ENCODE assay signal across 17 mouse cellular contexts in genomic region chr4:141624134-141624533, GRCm38 (mm10). TPM values are rescaled to one million over a fixed set of nuclear protein-coding genes. Genes with fewer than 3 reads are reported as not detected.
DNase-seq lines count a peak whose midpoint lies in the region; ATAC-seq and TF ChIP-seq lines count a peak whose summit lies in the region.
"Had no signal": no experiment of that assay in that cellular context is flagged by ENCODE, and none has a peak within 500 bp of the region (broad histone marks: within the 10 kb centered on the region; RNA-seq: fewer than 3 reads in every experiment).

No protein-coding gene starts in this region.

- DNase-seq in heart, adult 11 months = peak; percentile 94
- no peak for DNase-seq in heart, adult 9 months (ENCODE audit: low spot score in 2 of 2)
- peak; percentile 29 for DNase-seq in kidney, adult 18-20 months
- no peak for DNase-seq in kidney, adult 11 months
- DNase-seq in lung, postnatal 0 days (ENCODE audit: low spot score) = no peak
- DNase-seq in lung, adult 2 months = no peak
- DNase-seq in ovary, postnatal 10 days (ENCODE audit: low spot score) = no peak
- no peak for DNase-seq in left cerebral cortex, postnatal 14 days (ENCODE audit: low spot score in 2 of 2)
- DNase-seq: cerebellum, adult 11 months; thymus, postnatal 25 days had no signal

- no peak for TF ChIP-seq CTCF in lung, postnatal 0 days (IDR thresholded peaks at IDR 0.05)
- TF ChIP-seq CTCF in lung, adult 2 months (IDR thresholded peaks at IDR 0.05; ENCODE audit: insufficient read depth, low read length) = no peak

- peak overlapping the region; percentile 38; the same call in 1 of the 2 replicates for H3K27ac ChIP-seq in lung, postnatal 0 days (ENCODE audit: low read length)
- H3K27ac ChIP-seq: stomach, embryonic 15.5 days had no signal

- no peak overlapping the region for H3K4me2 ChIP-seq in lung, postnatal 0 days (replicated peaks; ENCODE audit: low read depth, low read length)
- H3K4me2 ChIP-seq: liver, embryonic 15.5 days; stomach, embryonic 15.5 days had no signal

- H3K27me3 ChIP-seq in lung, postnatal 0 days (replicated peaks; ENCODE audit: insufficient read depth, low read length) = no peaks in the 10 kb centered on the region
- H3K27me3 ChIP-seq: liver, embryonic 15.5 days; stomach, embryonic 15.5 days had no signal

- no peak overlapping the region for H3K9ac ChIP-seq in lung, postnatal 0 days (replicated peaks; ENCODE audit: low read depth)
- H3K9ac ChIP-seq: liver, embryonic 15.5 days; stomach, embryonic 15.5 days had no signal

- intact Hi-C loops in left cerebral cortex, postnatal 14 days (cut with DNase I) = loop anchor here (10.0 kb wide), 1 partner anchor 221 kb away; the partner anchor contains the start of gene Ctrc

- TF ChIP-seq POLR2A in lung, adult 2 months (IDR thresholded peaks at IDR 0.05; ENCODE audit: borderline replicate concordance, extremely low read depth, low read depth, low read length) = no peak

- ATAC-seq in lung, postnatal 0 days = peak; percentile 8; the same call in 1 of the 2 replicates

- H3K4me3 ChIP-seq in lung, postnatal 0 days (ENCODE audit: low read depth, low read length) = no peak overlapping the region
- H3K4me3 ChIP-seq in lung, adult 2 months (replicated peaks; ENCODE audit: extremely low read depth, low read depth, low read length) = no peak overlapping the region
- H3K4me3 ChIP-seq: liver, embryonic 15.5 days; midbrain, embryonic 10.5 days; stomach, embryonic 15.5 days had no signal

- WGBS in lung, postnatal 0 days = 87% methylated on average over 8 of the region's 8 CpGs
- WGBS in lung, adult 2 months = 78% methylated on average over 8 of the region's 8 CpGs

- TF ChIP-seq EP300 in lung, postnatal 0 days (IDR thresholded peaks at IDR 0.05) = no peak

- H3K9me3 ChIP-seq in lung, postnatal 0 days (ENCODE audit: low read length) = no peaks in the 10 kb centered on the region
- H3K9me3 ChIP-seq: liver, embryonic 15.5 days; midbrain, embryonic 10.5 days; stomach, embryonic 15.5 days had no signal

- peaks cover 13% of the 10 kb centered on the region; the same call in 1 of the 2 replicates for H3K36me3 ChIP-seq in lung, postnatal 0 days (ENCODE audit: insufficient read depth, low read length)

- H3K4me1 ChIP-seq in lung, postnatal 0 days (ENCODE audit: insufficient read depth, low read depth, low read length) = no peaks in the 10 kb centered on the region
- H3K4me1 ChIP-seq in lung, adult 2 months (ENCODE audit: control insufficient read depth, insufficient read depth, low read length) = peaks cover 4% of the 10 kb centered on the region; the same call in 1 of the 2 replicates

RNA-seq across cellular contexts. Expression of gene Slc25a34, which starts 0.5 kb away (rescaled TPM):
- 1.1 and 1.2 TPM in 2 replicates for polyA plus RNA-seq in lung, postnatal 0 days (2015; fragmentation: Nextera tagmentation; extraction: Ambion mirVana)
- 2.3 and 3.9 TPM in 2 replicates for polyA plus RNA-seq in lung, adult 2 months (2012; rRNA removed)
- 1 to 10 TPM; 2.7 to 2.9 TPM for total RNA-seq in left cerebral cortex, postnatal 14 days (2021)
- total RNA-seq: hematopoietic stem cell, adult 5-6 weeks; monocyte, adult 5-6 weeks had no signal
- polyA plus RNA-seq: embryonic facial prominence, embryonic 11.5 days; neural tube, embryonic 14.5 days had no signal

RNA-seq across cellular contexts. Expression of gene Tmem82, which starts 5.7 kb away (rescaled TPM):
- 3.5 and 3.6 TPM in 2 replicates for polyA plus RNA-seq in lung, postnatal 0 days (2015; fragmentation: Nextera tagmentation; extraction: Ambion mirVana)
- 5.1 and 5.3 TPM in 2 replicates for polyA plus RNA-seq in lung, adult 2 months (2012; rRNA removed)
- total RNA-seq in left cerebral cortex, postnatal 14 days (2021) = under 1 TPM; 0.76 to 0.97 TPM
- total RNA-seq: monocyte, adult 5-6 weeks had no signal

RNA-seq across cellular contexts. Expression of gene Fblim1, which starts 18.2 kb away (rescaled TPM):
- 52.3 and 57.5 TPM in 2 replicates for polyA plus RNA-seq in lung, postnatal 0 days (2015; fragmentation: Nextera tagmentation; extraction: Ambion mirVana)
- 36.2 and 45.7 TPM in 2 replicates for polyA plus RNA-seq in lung, adult 2 months (2012; rRNA removed)
- 1 to 10 TPM; 1.2 to 1.3 TPM for total RNA-seq in left cerebral cortex, postnatal 14 days (2021)
- total RNA-seq: monocyte, adult 5-6 weeks had no signal

RNA-seq across cellular contexts. Expression of gene Plekhm2, which starts 40.6 kb away (rescaled TPM):
- 5.2 and 5.3 TPM in 2 replicates for polyA plus RNA-seq in lung, postnatal 0 days (2015; fragmentation: Nextera tagmentation; extraction: Ambion mirVana)
- 45.7 and 52.3 TPM in 2 replicates for polyA plus RNA-seq in lung, adult 2 months (2012; rRNA removed)
- total RNA-seq in left cerebral cortex, postnatal 14 days (2021) = 10 to 100 TPM; 57.6 to 57.9 TPM

Comparison
In these comparisons a context has a peak if more than half of its experiments do, and no peak if none do; other contexts are left out.
1. DNase-seq: peak in heart, adult 11 months (single experiment) and kidney, adult 18-20 months (single experiment); none in heart, adult 9 months (0 of 2), kidney, adult 11 months (single experiment), lung, postnatal 0 days (single experiment), lung, adult 2 months (single experiment), ovary, postnatal 10 days (single experiment) and left cerebral cortex, postnatal 14 days (0 of 2).